Mouse (Mus musculus) forebrain, embryonic 10.5 days (tissue): ENCODE data around the gene Cript. TPM values are rescaled to one million over a fixed set of nuclear protein-coding genes. Genes with fewer than 3 reads are reported as not detected.
"Not testable (repeated sequence)": the region's sequence is repeated elsewhere in the genome, so short reads cannot be mapped to it uniquely, and the experiment has no call there.

Experiments
- DNase-seq: peaks from one replicate; pipeline ENCODE4 v3.0.0-alpha.2; 2017; ENCODE audit warnings: low spot score; ENCODE audit errors: extremely low spot score
- H3K27ac ChIP-seq: fragments of 300-500 bp; sonication (generic); 2 replicates; pipeline ENCODE4 v1.5.1; 2016; ENCODE audit warnings: mild to moderate bottlenecking
- H3K27me3 ChIP-seq: fragments of 300-500 bp; sonication (generic); 2 replicates; pipeline ENCODE4 v1.6.1; 2016; ENCODE audit warnings: mild to moderate bottlenecking; ENCODE audit not compliant: poor library complexity, severe bottlenecking
- H3K36me3 ChIP-seq: fragments of 300-500 bp; sonication (generic); replicated peaks from 2 replicates; pipeline ENCODE4 v1.6.1; 2016; ENCODE audit warnings: mild to moderate bottlenecking, moderate library complexity
- H3K4me1 ChIP-seq: fragments of 300-500 bp; sonication (generic); 2 replicates; pipeline ENCODE4 v1.6.1; 2016
- H3K4me3 ChIP-seq: fragments of 300-500 bp; sonication (generic); 2 replicates; pipeline ENCODE4 v1.5.1; 2016; ENCODE audit warnings: mild to moderate bottlenecking, moderate library complexity
- H3K9me3 ChIP-seq: fragments of 300-500 bp; sonication (generic); 2 replicates; pipeline ENCODE4 v1.6.1; 2016; ENCODE audit warnings: mild to moderate bottlenecking, moderate library complexity
- WGBS: fragments of 180-500 bp; shearing (Covaris S2); methylation state at CpG from one replicate; pipeline ENCODE4 v1.1.7; 2016; 5-methylcytosine and 5-hydroxymethylcytosine counted together
- polyA plus RNA-seq: library from polyadenylated mRNA; unstranded; fragments of >200 nt; fragmentation: Nextera tagmentation; extraction: Ambion mirVana; gene quantifications from 2 replicates; pipeline ENCODE4 v1.2.1, GENCODE M21; 2016

The Cript gene
- polyA plus RNA-seq, 1 experiment from 2014 or later: 142 TPM

DNA sequence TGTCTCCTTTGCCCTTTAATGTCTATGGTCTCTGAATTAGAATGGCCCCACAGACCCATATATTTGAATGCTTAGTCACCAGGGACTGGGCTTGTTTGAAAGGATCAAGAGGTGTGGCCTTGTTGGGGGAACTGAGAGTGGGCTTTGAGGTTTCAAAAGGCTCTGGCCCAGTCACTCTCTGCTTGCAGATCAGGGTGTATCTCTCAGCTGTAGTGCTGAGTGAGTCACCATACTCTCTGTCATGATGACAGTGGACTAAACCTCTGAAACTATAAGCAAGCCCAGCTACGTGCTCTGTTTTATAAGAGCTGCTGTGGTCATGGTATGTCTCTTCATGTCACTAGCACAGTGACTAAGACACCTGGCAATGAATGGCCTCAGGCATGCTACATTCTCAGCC lies 27.1 kb downstream of the Cript start:
- no peaks in the 10 kb centered on the region for H3K36me3 ChIP-seq
- no peak for DNase-seq
- no peaks in the 10 kb centered on the region for H3K9me3 ChIP-seq
- 0 out of 2 replicates have a peak, but pooled peaks cover 3% of the 10 kb centered on the region for H3K27me3 ChIP-seq
- H3K27ac ChIP-seq: no peak overlapping the region
- H3K4me3 ChIP-seq: no peak overlapping the region
- H3K4me1 ChIP-seq: peaks cover 14% of the 10 kb centered on the region
- 89% methylated on average over 1 of the region's 1 CpGs for WGBS

- DNase-seq: no peak
- Histone ChIP-seq H3K4me3 (no peak overlapping the region), H3K36me3 (no peaks in the 10 kb centered on the region), H3K9me3 (no peaks in the 10 kb centered on the region), H3K27ac (no peak overlapping the region), H3K27me3 (no peaks in the 10 kb centered on the region), H3K4me1 (peaks cover 14% of the 10 kb centered on the region)
- 82% methylated on average over 5 of the region's 5 CpGs for WGBS
These were observed 28.6 kb downstream of the Cript start for GRCm38 (mm10) chr17:87053921-87054320.

- no peaks in the 10 kb centered on the region for H3K36me3 ChIP-seq
- WGBS: 41% methylated on average over 5 of the region's 5 CpGs
These were observed 29.7 kb downstream of the Cript start for GRCm38 (mm10) chr17:87055051-87055459.

GRCm38 (mm10) chr17:87055663-87056062 lies 30.3 kb downstream of the Cript start:
- peaks cover 9% of the 10 kb centered on the region for H3K4me1 ChIP-seq
- 85% methylated on average over 1 of the region's 1 CpGs for WGBS
- no peaks in the 10 kb centered on the region for H3K36me3 ChIP-seq
- H3K4me3 ChIP-seq: no peak overlapping the region
- H3K9me3 ChIP-seq: no peaks in the 10 kb centered on the region
- DNase-seq: no peak
- H3K27me3 ChIP-seq: no peaks in the 10 kb centered on the region
- H3K27ac ChIP-seq: no peak overlapping the region

More at GRCm38 (mm10) chr17:87055051-87055459, 29.7 kb downstream of the Cript start:
- peaks cover 14% of the 10 kb centered on the region for H3K4me1 ChIP-seq
- H3K27me3 ChIP-seq: no peaks in the 10 kb centered on the region
- no peak for DNase-seq
- no peak overlapping the region for H3K4me3 ChIP-seq
- H3K27ac ChIP-seq: no peak overlapping the region
- H3K9me3 ChIP-seq: no peaks in the 10 kb centered on the region

DNA sequence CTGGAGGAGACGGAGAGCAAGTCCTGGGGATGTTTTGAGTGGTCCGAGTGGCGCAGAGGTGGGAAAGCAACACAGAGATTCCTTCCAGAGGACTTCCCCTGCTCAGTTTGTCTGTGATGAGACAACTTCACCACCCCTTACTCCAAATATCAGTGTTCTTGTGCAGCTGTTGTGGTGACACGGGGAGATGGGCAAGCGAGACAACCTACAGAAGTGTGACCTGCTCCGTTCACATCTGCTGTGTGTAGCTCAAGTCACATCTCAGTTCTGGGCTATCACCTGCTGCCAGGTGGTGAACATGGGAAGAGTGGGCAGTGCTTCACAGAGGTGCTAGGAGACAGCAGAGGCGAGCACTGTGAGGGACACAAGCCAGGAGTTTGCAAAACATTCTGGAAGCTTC lies 31.4 kb downstream of the Cript start:
- Histone ChIP-seq H3K4me3 (no peak overlapping the region), H3K27me3 (no peaks in the 10 kb centered on the region), H3K9me3 (no peaks in the 10 kb centered on the region), H3K27ac (no peak overlapping the region), H3K4me1 (peaks cover 8% of the 10 kb centered on the region), H3K36me3 (no peaks in the 10 kb centered on the region)
- no peak for DNase-seq
- 91% methylated on average over 7 of the region's 7 CpGs for WGBS

- Histone ChIP-seq H3K27me3 (no peaks in the 10 kb centered on the region), H3K27ac (no peak overlapping the region), H3K9me3 (no peaks in the 10 kb centered on the region), H3K4me1 (peaks cover 8% of the 10 kb centered on the region), H3K36me3 (no peaks in the 10 kb centered on the region), H3K4me3 (no peak overlapping the region)
- WGBS: 72% methylated on average over 8 of the region's 8 CpGs
- DNase-seq: no peak
These were observed 32.3 kb downstream of the Cript start for GRCm38 (mm10) chr17:87057486-87058266.

DNA sequence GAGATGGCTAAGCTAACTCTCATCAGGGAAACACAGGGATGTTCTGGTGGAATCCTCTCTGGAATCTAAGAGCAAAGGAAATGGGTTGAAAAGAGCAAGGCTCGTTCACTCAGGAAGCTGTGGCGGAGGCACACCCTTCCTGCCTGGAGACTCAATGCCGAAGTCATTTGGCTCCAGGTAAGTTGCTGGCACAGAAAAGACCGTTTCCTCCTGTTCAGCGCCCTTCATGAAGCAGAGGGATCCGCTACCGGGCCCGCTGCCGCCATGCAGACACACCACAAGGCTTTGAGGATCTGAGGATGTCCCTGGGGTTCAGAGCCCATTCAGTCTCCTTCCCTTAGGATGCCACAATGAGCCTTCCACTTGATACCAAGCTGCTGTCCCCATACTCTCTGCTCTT lies 37.3 kb downstream of the Cript start:
- no peaks in the 10 kb centered on the region; the same call in 1 of the 2 replicates for H3K4me1 ChIP-seq
- H3K27me3 ChIP-seq: no peaks in the 10 kb centered on the region
- 85% methylated on average over 9 of the region's 9 CpGs for WGBS
- H3K4me3 ChIP-seq: no peak overlapping the region
- no peak overlapping the region for H3K27ac ChIP-seq
- H3K9me3 ChIP-seq: no peaks in the 10 kb centered on the region
- H3K36me3 ChIP-seq: no peaks in the 10 kb centered on the region
- DNase-seq: no peak

DNA sequence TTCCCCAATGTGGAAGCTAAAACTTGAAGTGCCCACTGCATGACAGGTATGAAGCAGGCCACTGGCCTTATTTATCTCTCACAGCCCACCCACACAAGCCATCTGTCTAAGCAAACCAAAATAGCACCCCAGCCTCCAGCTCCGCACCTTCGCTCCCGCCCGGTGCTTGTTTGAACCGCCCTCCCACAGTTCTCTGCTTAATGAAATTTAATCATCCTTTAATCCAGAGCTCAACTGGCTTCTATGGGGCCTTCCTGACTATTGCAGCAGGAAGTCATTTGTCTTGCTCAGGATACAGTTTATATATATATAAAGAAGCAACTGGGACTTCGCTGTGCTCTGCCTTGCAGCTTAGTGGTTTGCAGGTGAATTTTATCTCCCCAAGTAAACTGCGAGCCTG lies 38.1 kb downstream of the Cript start:
- 90% methylated on average over 7 of the region's 7 CpGs for WGBS
- no peaks in the 10 kb centered on the region for H3K36me3 ChIP-seq
- no peak for DNase-seq
- H3K27ac ChIP-seq: no peak overlapping the region
- H3K4me1 ChIP-seq: no peaks in the 10 kb centered on the region
- no peak overlapping the region for H3K4me3 ChIP-seq
- H3K9me3 ChIP-seq: no peaks in the 10 kb centered on the region
- H3K27me3 ChIP-seq: no peaks in the 10 kb centered on the region

- 79% methylated on average over 6 of the region's 6 CpGs for WGBS
These were observed 38.6 kb downstream of the Cript start for GRCm38 (mm10) chr17:87063969-87064368.

GRCm38 (mm10) chr17:87068997-87069396 lies 43.6 kb downstream of the Cript start:
- Histone ChIP-seq H3K9me3 (no peaks in the 10 kb centered on the region), H3K36me3 (no peaks in the 10 kb centered on the region), H3K4me3 (no peak overlapping the region), H3K27ac (no peak overlapping the region), H3K27me3 (no peaks in the 10 kb centered on the region), H3K4me1 (no peaks in the 10 kb centered on the region)
- 93% methylated on average over 4 of the region's 4 CpGs for WGBS
- DNase-seq: no peak

More at GRCm38 (mm10) chr17:87063969-87064368, 38.6 kb downstream of the Cript start:
- Histone ChIP-seq H3K36me3 (no peaks in the 10 kb centered on the region), H3K27ac (no peak overlapping the region), H3K4me1 (no peaks in the 10 kb centered on the region), H3K27me3 (no peaks in the 10 kb centered on the region), H3K9me3 (no peaks in the 10 kb centered on the region), H3K4me3 (no peak overlapping the region)
- DNase-seq: no peak

GRCm38 (mm10) chr17:87072183-87072582 lies 46.8 kb downstream of the Cript start:
- 92% methylated on average over 1 of the region's 1 CpGs for WGBS
- H3K4me1 ChIP-seq, H3K36me3 ChIP-seq, DNase-seq, H3K4me3 ChIP-seq, H3K27ac ChIP-seq, H3K9me3 ChIP-seq, H3K27me3 ChIP-seq: not testable (repeated sequence)

DNA sequence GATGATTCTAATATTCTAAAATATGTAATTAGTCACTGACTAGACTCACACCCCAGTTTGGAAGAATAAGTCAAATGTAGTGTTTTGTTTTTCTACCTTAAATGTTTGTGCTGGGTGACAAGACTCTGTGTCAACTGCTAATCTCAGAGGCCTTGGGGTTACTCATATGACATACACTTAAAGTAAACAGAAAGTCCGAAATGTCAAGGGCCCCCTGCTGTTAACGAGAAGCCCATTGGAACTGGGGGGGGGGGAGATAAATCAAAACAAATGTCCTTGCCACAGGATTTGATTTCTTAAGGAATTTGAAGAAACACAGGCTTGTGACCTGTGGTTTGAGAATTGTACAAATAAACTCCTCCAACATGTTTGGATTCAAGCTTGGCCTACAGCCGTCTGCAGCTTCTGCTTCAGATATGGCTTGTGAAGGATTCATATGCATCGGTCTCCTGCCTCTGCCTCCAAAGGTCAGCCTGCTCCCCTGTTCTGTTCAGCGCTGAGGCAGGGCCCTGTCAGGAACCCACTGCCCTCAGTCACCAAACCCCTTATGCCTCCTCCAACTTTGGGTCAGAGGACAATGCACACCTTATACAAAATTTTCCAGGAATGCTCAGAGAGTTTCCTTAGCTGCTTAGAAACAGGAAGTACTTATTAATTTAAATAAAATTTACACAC lies 47.6 kb downstream of the Cript start:
- H3K27me3 ChIP-seq: no peaks in the 10 kb centered on the region
- H3K27ac ChIP-seq: no peak overlapping the region
- H3K36me3 ChIP-seq: no peaks in the 10 kb centered on the region
- no peaks in the 10 kb centered on the region for H3K9me3 ChIP-seq
- no peaks in the 10 kb centered on the region for H3K4me1 ChIP-seq
- WGBS: 75% methylated on average over 5 of the region's 5 CpGs
- H3K4me3 ChIP-seq: no peak overlapping the region
- no peak for DNase-seq

GRCm38 (mm10) chr17:87073470-87073869 lies 48.1 kb downstream of the Cript start:
- Histone ChIP-seq H3K27me3 (no peaks in the 10 kb centered on the region), H3K36me3 (no peaks in the 10 kb centered on the region), H3K27ac (no peak overlapping the region), H3K4me3 (no peak overlapping the region), H3K9me3 (no peaks in the 10 kb centered on the region), H3K4me1 (no peaks in the 10 kb centered on the region)
- no peak for DNase-seq
